Mouse (Mus musculus): ENCODE measurements around the gene Ptprg. TPM values are rescaled to one million over a fixed set of nuclear protein-coding genes. Genes with fewer than 3 reads are reported as not detected.
A peak's percentile ranks its signal among the peaks of the same experiment; 100 is the strongest.

The Ptprg gene
- polyA plus RNA-seq, 1 experiment from 2014 or later, result 33.5 TPM

- no peaks in the 10 kb centered on the region for H3K9me3 ChIP-seq (ENCODE audit: control insufficient read depth, low read length)
- 88% methylated on average over 7 of the region's 7 CpGs for WGBS
Measured at GRCm38 (mm10) chr14:12132046-12132615, 578.8 kb downstream of the Ptprg start.

DNA sequence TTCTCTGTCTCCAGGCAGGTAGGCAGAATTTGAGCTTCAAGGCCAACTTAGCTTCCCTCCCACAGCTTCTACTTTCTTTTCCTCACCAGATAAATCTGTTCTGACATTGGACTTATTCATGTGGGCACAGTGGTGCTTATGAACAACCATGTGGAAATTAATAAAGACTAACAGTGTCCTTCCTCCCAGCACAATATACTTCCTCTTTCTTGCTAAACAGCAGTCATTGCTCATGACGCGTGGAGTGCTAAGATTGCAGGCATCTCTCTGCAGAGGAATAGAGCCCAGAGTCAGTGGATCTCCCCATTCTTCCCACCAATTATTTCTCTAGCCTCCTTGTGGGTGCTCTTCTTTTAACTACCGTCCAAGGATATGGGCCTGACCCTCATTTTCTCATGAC, 579.8 kb downstream of the Ptprg start:
- H3K36me3 ChIP-seq (ENCODE audit: control insufficient read depth, insufficient read depth), result no peaks in the 10 kb centered on the region
- WGBS, result 87% methylated on average over 3 of the region's 3 CpGs
- H3K27ac ChIP-seq (ENCODE audit: low read length), result no peak overlapping the region
- ATAC-seq, result no peak
- H3K9me3 ChIP-seq (ENCODE audit: control insufficient read depth, low read length), result no peaks in the 10 kb centered on the region
- no peak overlapping the region for H3K4me3 ChIP-seq (replicated peaks; ENCODE audit: low read length)
- H3K9ac ChIP-seq (replicated peaks; ENCODE audit: low read depth, low read length), result no peak overlapping the region
- H3K4me2 ChIP-seq (ENCODE audit: low read length), result no peak overlapping the region
- H3K27me3 ChIP-seq (replicated peaks; ENCODE audit: control insufficient read depth, insufficient read depth, low read length), result no peaks in the 10 kb centered on the region
- H3K4me1 ChIP-seq (replicated peaks; ENCODE audit: control insufficient read depth, insufficient read depth, low read length), result no peaks in the 10 kb centered on the region

More at GRCm38 (mm10) chr14:12132046-12132615, 578.8 kb downstream of the Ptprg start:
- no peak overlapping the region for H3K4me2 ChIP-seq (ENCODE audit: low read length)
- H3K9ac ChIP-seq (replicated peaks; ENCODE audit: low read depth, low read length), result no peak overlapping the region
- no peaks in the 10 kb centered on the region for H3K4me1 ChIP-seq (replicated peaks; ENCODE audit: control insufficient read depth, insufficient read depth, low read length)
- ATAC-seq, result no peak
- no peak overlapping the region for H3K27ac ChIP-seq (ENCODE audit: low read length)
- no peaks in the 10 kb centered on the region for H3K36me3 ChIP-seq (ENCODE audit: control insufficient read depth, insufficient read depth)
- no peaks in the 10 kb centered on the region for H3K27me3 ChIP-seq (replicated peaks; ENCODE audit: control insufficient read depth, insufficient read depth, low read length)
- H3K4me3 ChIP-seq (replicated peaks; ENCODE audit: low read length), result no peak overlapping the region

GRCm38 (mm10) chr14:12134504-12134903, 581.2 kb downstream of the Ptprg start:
- H3K9me3 ChIP-seq (ENCODE audit: control insufficient read depth, low read length), result no peaks in the 10 kb centered on the region
- 85% methylated on average over 4 of the region's 4 CpGs for whole genome bisulfite sequencing
- no peaks in the 10 kb centered on the region for H3K36me3 ChIP-seq (ENCODE audit: control insufficient read depth, insufficient read depth)
- peaks cover under 1% of the 10 kb centered on the region for H3K4me1 ChIP-seq (replicated peaks; ENCODE audit: control insufficient read depth, insufficient read depth, low read length)
- H3K27ac ChIP-seq (ENCODE audit: low read length), result no peak overlapping the region
- ATAC-seq, result no peak
- no peak overlapping the region for H3K4me3 ChIP-seq (replicated peaks; ENCODE audit: low read length)
- no peak overlapping the region for H3K4me2 ChIP-seq (ENCODE audit: low read length)
- H3K27me3 ChIP-seq (replicated peaks; ENCODE audit: control insufficient read depth, insufficient read depth, low read length), result no peaks in the 10 kb centered on the region
- H3K9ac ChIP-seq (replicated peaks; ENCODE audit: low read depth, low read length), result no peak overlapping the region

DNA sequence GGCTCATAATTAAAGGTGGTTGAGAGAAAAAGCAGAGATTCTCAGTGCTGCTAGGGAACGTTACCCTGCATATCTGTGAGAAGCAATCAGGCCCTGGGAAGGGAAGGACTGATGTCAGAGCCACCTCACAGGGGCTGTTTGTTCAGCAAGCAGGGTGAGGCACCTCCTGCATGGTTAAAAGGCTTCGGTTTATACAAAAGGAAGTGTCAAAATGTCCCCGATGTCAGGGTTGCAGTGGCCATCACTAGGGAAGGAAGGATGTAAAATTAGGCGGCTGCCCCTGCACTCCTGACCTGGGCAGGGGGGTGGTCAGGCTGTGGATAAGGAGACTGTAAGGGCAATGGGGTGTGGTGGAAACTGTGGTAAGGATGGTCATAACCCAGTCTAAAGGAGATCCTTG, 583.2 kb downstream of the Ptprg start:
- Histone ChIP-seq H3K9me3 (ENCODE audit: control insufficient read depth, low read length) (no peaks in the 10 kb centered on the region), H3K4me3 (replicated peaks; ENCODE audit: low read length) (no peak overlapping the region), H3K27ac (ENCODE audit: low read length) (no peak overlapping the region), H3K36me3 (ENCODE audit: control insufficient read depth, insufficient read depth) (no peaks in the 10 kb centered on the region), H3K4me2 (ENCODE audit: low read length) (no peak overlapping the region), H3K9ac (replicated peaks; ENCODE audit: low read depth, low read length) (no peak overlapping the region), H3K27me3 (replicated peaks; ENCODE audit: control insufficient read depth, insufficient read depth, low read length) (no peaks in the 10 kb centered on the region), H3K4me1 (replicated peaks; ENCODE audit: control insufficient read depth, insufficient read depth, low read length) (peaks cover 4% of the 10 kb centered on the region)
- no peak for ATAC-seq
- 73% methylated on average over 4 of the region's 4 CpGs for WGBS

- Histone ChIP-seq H3K9ac (replicated peaks; ENCODE audit: low read depth, low read length) (no peak overlapping the region), H3K36me3 (ENCODE audit: control insufficient read depth, insufficient read depth) (no peaks in the 10 kb centered on the region), H3K4me2 (ENCODE audit: low read length) (peak overlapping the region; percentile 5), H3K4me3 (replicated peaks; ENCODE audit: low read length) (no peak overlapping the region), H3K27ac (ENCODE audit: low read length) (no peak overlapping the region), H3K27me3 (replicated peaks; ENCODE audit: control insufficient read depth, insufficient read depth, low read length) (no peaks in the 10 kb centered on the region), H3K4me1 (replicated peaks; ENCODE audit: control insufficient read depth, insufficient read depth, low read length) (peaks cover 4% of the 10 kb centered on the region), H3K9me3 (ENCODE audit: control insufficient read depth, low read length) (no peaks in the 10 kb centered on the region)
- ATAC-seq, result peak; percentile 74
- 44% methylated on average over 18 of the region's 18 CpGs for WGBS
Measured at GRCm38 (mm10) chr14:12139643-12140481, 586.5 kb downstream of the Ptprg start.

DNA sequence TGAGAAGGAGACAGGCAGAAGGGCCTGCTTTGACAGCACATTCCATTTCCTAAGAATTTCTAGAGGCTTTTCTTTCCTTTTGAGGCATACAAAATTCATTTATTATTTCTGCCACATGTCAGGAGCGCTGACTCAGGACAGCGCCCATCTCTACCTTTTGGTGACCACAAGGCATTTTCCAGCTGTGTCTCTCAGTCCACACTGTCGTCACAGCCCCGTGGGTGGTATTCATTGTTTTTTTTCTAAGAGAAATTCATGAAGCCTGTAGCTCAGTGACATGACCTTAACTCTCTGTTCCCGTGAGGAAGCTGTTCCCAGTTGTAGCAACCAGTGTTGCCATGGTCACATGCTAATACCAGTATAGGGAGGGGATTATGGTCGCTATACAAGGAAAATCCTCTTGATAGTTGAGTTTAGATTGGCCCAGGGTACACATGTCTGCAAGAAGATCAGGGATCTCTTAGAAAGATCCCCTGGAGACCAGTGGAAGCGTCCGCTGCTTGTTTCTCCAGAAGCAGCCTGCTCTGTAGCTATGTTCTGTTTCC, 590.7 kb downstream of the Ptprg start:
- no peaks in the 10 kb centered on the region for H3K9me3 ChIP-seq (ENCODE audit: control insufficient read depth, low read length)
- peaks cover 4% of the 10 kb centered on the region for H3K4me1 ChIP-seq (replicated peaks; ENCODE audit: control insufficient read depth, insufficient read depth, low read length)
- 58% methylated on average over 8 of the region's 8 CpGs for whole genome bisulfite sequencing

GRCm38 (mm10) chr14:12145919-12146318, 592.6 kb downstream of the Ptprg start:
- H3K36me3 ChIP-seq (ENCODE audit: control insufficient read depth, insufficient read depth), result no peaks in the 10 kb centered on the region
- no peak overlapping the region for H3K4me2 ChIP-seq (ENCODE audit: low read length)

More for the DNA sequence above, 590.7 kb downstream of the Ptprg start:
- Histone ChIP-seq H3K9ac (replicated peaks; ENCODE audit: low read depth, low read length) (no peak overlapping the region), H3K4me2 (ENCODE audit: low read length) (no peak overlapping the region), H3K27me3 (replicated peaks; ENCODE audit: control insufficient read depth, insufficient read depth, low read length) (no peaks in the 10 kb centered on the region), H3K36me3 (ENCODE audit: control insufficient read depth, insufficient read depth) (no peaks in the 10 kb centered on the region), H3K27ac (ENCODE audit: low read length) (no peak overlapping the region), H3K4me3 (replicated peaks; ENCODE audit: low read length) (no peak overlapping the region)
- ATAC-seq, result no peak

DNA sequence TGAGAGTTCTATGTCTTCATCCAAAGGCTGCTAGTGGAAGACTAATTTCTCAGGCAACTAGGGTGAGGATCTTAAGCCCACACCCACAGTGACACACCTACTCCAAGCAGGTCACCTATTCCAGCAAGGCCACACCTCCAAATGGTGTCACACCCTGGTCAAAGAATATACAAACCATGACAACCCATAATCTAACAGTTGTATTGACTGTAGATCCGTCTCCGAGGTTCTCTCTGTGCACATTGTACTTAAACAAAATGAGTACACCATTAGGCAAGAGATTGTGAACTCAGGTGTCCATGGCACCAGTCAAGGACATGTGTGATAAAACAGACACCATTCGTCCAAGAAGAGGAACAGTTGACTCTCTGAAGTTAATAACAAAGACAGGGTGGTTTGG, 596.2 kb downstream of the Ptprg start:
- Histone ChIP-seq H3K27ac (ENCODE audit: low read length) (no peak overlapping the region), H3K36me3 (ENCODE audit: control insufficient read depth, insufficient read depth) (no peaks in the 10 kb centered on the region), H3K4me2 (ENCODE audit: low read length) (no peak overlapping the region), H3K27me3 (replicated peaks; ENCODE audit: control insufficient read depth, insufficient read depth, low read length) (no peaks in the 10 kb centered on the region), H3K4me1 (replicated peaks; ENCODE audit: control insufficient read depth, insufficient read depth, low read length) (0 out of 2 replicates have a peak, but pooled peaks cover 2% of the 10 kb centered on the region), H3K9ac (replicated peaks; ENCODE audit: low read depth, low read length) (no peak overlapping the region), H3K4me3 (replicated peaks; ENCODE audit: low read length) (no peak overlapping the region), H3K9me3 (ENCODE audit: control insufficient read depth, low read length) (no peaks in the 10 kb centered on the region)
- no peak for ATAC-seq
- 84% methylated on average over 3 of the region's 3 CpGs for WGBS

More at GRCm38 (mm10) chr14:12145919-12146318, 592.6 kb downstream of the Ptprg start:
- Histone ChIP-seq H3K27ac (ENCODE audit: low read length) (no peak overlapping the region), H3K9ac (replicated peaks; ENCODE audit: low read depth, low read length) (no peak overlapping the region), H3K9me3 (ENCODE audit: control insufficient read depth, low read length) (no peaks in the 10 kb centered on the region), H3K4me3 (replicated peaks; ENCODE audit: low read length) (no peak overlapping the region), H3K4me1 (replicated peaks; ENCODE audit: control insufficient read depth, insufficient read depth, low read length) (no peaks in the 10 kb centered on the region), H3K27me3 (replicated peaks; ENCODE audit: control insufficient read depth, insufficient read depth, low read length) (no peaks in the 10 kb centered on the region)
- WGBS, result 92% methylated on average over 3 of the region's 3 CpGs
- ATAC-seq, result no peak

GRCm38 (mm10) chr14:12151927-12152326, 598.6 kb downstream of the Ptprg start:
- Histone ChIP-seq H3K4me2 (ENCODE audit: low read length) (no peak overlapping the region), H3K36me3 (ENCODE audit: control insufficient read depth, insufficient read depth) (no peaks in the 10 kb centered on the region), H3K9ac (replicated peaks; ENCODE audit: low read depth, low read length) (no peak overlapping the region), H3K4me3 (replicated peaks; ENCODE audit: low read length) (no peak overlapping the region), H3K27ac (ENCODE audit: low read length) (no peak overlapping the region), H3K27me3 (replicated peaks; ENCODE audit: control insufficient read depth, insufficient read depth, low read length) (no peaks in the 10 kb centered on the region), H3K9me3 (ENCODE audit: control insufficient read depth, low read length) (no peaks in the 10 kb centered on the region), H3K4me1 (replicated peaks; ENCODE audit: control insufficient read depth, insufficient read depth, low read length) (peaks cover 2% of the 10 kb centered on the region; the same call in 1 of the 2 replicates)
- peak; percentile 93 for ATAC-seq
- 35% methylated on average over 3 of the region's 3 CpGs for WGBS
